Mouse (Mus musculus): ENCODE results near the gene Epb41l4b.

The Epb41l4b gene

GRCm38 (mm10) chr4:57143026-57143937 lies at the start of gene Epb41l4b:
TSS of gene Epb41l4b (minus strand) at chr4:57143437.
- DNase-seq (ENCODE audit: low spot score) = peak; percentile 84

GRCm38 (mm10) chr4:57191543-57192283 lies 48.5 kb upstream of the Epb41l4b start:
- DNase-seq (ENCODE audit: low spot score) = no peak

GRCm38 (mm10) chr4:57189881-57190280 lies 46.6 kb upstream of the Epb41l4b start:
- DNase-seq (ENCODE audit: low spot score) = no peak

- peak; percentile 45 for DNase-seq (ENCODE audit: low spot score)
These were observed 42.8 kb upstream of the Epb41l4b start for GRCm38 (mm10) chr4:57186035-57186434.

- DNase-seq (ENCODE audit: low spot score) = no peak
These were observed 42.2 kb upstream of the Epb41l4b start for GRCm38 (mm10) chr4:57185462-57185861.

GRCm38 (mm10) chr4:57183493-57183892 lies 40.3 kb upstream of the Epb41l4b start:
- DNase-seq (ENCODE audit: low spot score) = no peak

GRCm38 (mm10) chr4:57181538-57181937 lies 38.3 kb upstream of the Epb41l4b start:
- DNase-seq (ENCODE audit: low spot score) = no peak

- DNase-seq (ENCODE audit: low spot score) = no peak
These were observed 35.6 kb upstream of the Epb41l4b start for GRCm38 (mm10) chr4:57178881-57179280.

- peak; percentile 79 for DNase-seq (ENCODE audit: low spot score)
These were observed 32.1 kb upstream of the Epb41l4b start for GRCm38 (mm10) chr4:57175329-57175728.

- DNase-seq (ENCODE audit: low spot score) = no peak
These were observed 29.6 kb upstream of the Epb41l4b start for GRCm38 (mm10) chr4:57172861-57173260.

- no peak for DNase-seq (ENCODE audit: low spot score)
These were observed 28.6 kb upstream of the Epb41l4b start for GRCm38 (mm10) chr4:57171817-57172216.

- no peak for DNase-seq (ENCODE audit: low spot score)
These were observed 25.4 kb upstream of the Epb41l4b start for GRCm38 (mm10) chr4:57168680-57169079.

GRCm38 (mm10) chr4:57168277-57168676 lies 25.0 kb upstream of the Epb41l4b start:
- DNase-seq (ENCODE audit: low spot score) = no peak

- no peak for DNase-seq (ENCODE audit: low spot score)
These were observed 24.0 kb upstream of the Epb41l4b start for GRCm38 (mm10) chr4:57166922-57167870.

- no peak for DNase-seq (ENCODE audit: low spot score)
These were observed 22.4 kb upstream of the Epb41l4b start for GRCm38 (mm10) chr4:57165654-57166053.

GRCm38 (mm10) chr4:57164578-57165210 lies 21.5 kb upstream of the Epb41l4b start:
- peak; percentile 78 for DNase-seq (ENCODE audit: low spot score)

GRCm38 (mm10) chr4:57162789-57163722 lies 19.8 kb upstream of the Epb41l4b start:
- DNase-seq (ENCODE audit: low spot score) = no peak

- no peak for DNase-seq (ENCODE audit: low spot score)
These were observed 17.3 kb upstream of the Epb41l4b start for GRCm38 (mm10) chr4:57160571-57160970.

- no peak for DNase-seq (ENCODE audit: low spot score)
These were observed 13.4 kb upstream of the Epb41l4b start for GRCm38 (mm10) chr4:57156549-57157169.

- DNase-seq (ENCODE audit: low spot score) = no peak
These were observed 10.6 kb upstream of the Epb41l4b start for GRCm38 (mm10) chr4:57153838-57154237.
